Mouse (Mus musculus) retina, postnatal 7 days (tissue): ENCODE measurements around the gene BC051665.

Experiments
- DNase-seq: peaks from one replicate; pipeline ENCODE4 v3.0.0-alpha.2; 2012; ENCODE audit warnings: low read depth, low spot score

Gene BC051665

GRCm38 (mm10) chr13:60743381-60744077 is 42.6 kb downstream of the BC051665 start:
- no peak for DNase-seq

- no peak for DNase-seq
Observed at GRCm38 (mm10) chr13:60742611-60743010, 43.6 kb downstream of the BC051665 start.

- no peak for DNase-seq
Observed at GRCm38 (mm10) chr13:60740248-60740647, 45.9 kb downstream of the BC051665 start.

GRCm38 (mm10) chr13:60738429-60738828 is 47.7 kb downstream of the BC051665 start:
- peak; percentile 65 for DNase-seq

GRCm38 (mm10) chr13:60737632-60738324 is 48.4 kb downstream of the BC051665 start:
- DNase-seq: no peak

- DNase-seq: no peak
Observed at GRCm38 (mm10) chr13:60736421-60737105, 49.6 kb downstream of the BC051665 start.

- no peak for DNase-seq
Observed at GRCm38 (mm10) chr13:60735306-60735705, 50.9 kb downstream of the BC051665 start.
